Mouse (Mus musculus): ENCODE measurements around the gene Cpn2. TPM values are rescaled to one million over a fixed set of nuclear protein-coding genes. Genes with fewer than 3 reads are reported as not detected.
A peak's percentile ranks its signal among the peaks of the same experiment; 100 is the strongest.

Cpn2 gene
- not detected for polyA plus RNA-seq (2017; shearing (Covaris generic))

DNA sequence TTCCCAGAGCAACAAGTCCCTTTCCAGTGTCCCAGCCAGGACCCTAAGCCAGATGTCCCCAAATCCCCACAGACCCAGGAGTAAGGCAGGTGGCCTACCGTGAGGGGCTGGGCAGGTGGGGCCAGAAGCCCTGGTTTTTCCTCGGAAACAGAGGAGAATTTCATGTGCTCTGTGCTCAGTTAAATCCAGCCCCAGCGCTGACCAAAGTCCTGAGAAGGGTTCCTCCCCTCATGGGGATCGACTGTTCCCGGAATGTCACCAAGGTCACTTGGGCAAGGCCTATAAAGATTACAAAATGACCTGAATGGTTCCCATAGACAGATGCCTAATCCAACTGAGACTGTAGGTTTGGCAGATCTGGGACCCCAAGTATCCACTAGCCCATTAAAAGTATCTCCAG, at the start of gene Cpn2:
Cpn2 (minus strand) TSS at position 141 of the 400 bp plus-strand sequence.
- ATAC-seq: no peak

DNA sequence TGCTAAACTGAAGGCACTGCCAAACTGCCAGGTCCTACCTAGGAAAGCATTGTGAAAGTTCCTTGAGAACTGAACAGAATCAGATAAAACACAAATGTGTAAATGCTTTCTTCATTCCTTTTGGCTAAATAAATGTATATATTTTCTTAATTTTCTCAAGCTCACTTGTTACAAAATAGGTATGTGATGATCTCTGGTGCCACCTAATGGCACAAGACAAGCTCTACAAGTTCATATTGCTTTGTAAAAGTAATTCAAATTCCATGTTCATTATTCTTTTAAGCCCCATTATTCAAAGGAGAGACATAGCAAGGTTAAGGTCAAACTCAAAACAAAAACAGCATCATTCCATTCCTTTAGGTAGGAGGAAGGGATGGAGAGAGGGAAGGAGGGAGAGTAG, 46.9 kb upstream of the Cpn2 start:
- no peak for ATAC-seq

DNA sequence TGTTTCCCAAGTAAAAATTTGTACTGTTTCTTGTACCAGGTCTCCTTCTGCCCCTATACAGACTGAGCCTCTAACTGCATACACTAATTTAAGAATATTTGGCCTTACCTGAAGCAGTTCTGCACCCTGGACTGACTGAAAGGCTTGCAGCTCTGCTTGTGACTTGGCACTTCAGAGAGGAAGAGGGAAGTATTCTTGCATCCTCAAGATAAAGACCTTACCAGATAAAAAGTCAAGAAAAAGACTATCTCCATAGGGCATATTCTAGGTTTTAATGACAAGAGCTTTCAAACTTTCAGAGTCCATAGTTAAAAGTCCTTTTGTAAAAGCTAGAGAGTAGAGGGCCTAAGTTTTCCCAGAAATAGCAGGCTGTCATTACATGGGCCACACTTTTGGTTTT, 43.3 kb upstream of the Cpn2 start, which contains the start of gene Gp5:
Gp5 (minus strand) TSS at position 133 of the 400 bp plus-strand sequence.
- no peak for ATAC-seq

DNA sequence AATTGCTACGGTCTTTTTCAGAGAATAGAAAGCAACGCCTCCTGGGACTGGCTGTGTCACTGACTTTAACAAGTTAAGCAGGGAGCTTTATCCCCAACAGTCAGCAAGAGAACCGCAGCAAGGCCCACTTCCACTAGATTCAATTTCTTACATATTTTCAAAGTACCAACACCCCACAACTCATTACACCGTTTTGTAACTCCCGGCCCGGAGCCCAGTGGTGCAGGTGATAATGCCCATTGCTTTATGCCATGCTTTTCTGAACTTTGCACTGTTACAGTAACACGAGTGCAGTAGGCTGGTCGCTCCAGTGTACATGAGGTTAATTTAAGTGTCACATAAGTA, 42.8 kb upstream of the Cpn2 start:
- no peak for ATAC-seq

DNA sequence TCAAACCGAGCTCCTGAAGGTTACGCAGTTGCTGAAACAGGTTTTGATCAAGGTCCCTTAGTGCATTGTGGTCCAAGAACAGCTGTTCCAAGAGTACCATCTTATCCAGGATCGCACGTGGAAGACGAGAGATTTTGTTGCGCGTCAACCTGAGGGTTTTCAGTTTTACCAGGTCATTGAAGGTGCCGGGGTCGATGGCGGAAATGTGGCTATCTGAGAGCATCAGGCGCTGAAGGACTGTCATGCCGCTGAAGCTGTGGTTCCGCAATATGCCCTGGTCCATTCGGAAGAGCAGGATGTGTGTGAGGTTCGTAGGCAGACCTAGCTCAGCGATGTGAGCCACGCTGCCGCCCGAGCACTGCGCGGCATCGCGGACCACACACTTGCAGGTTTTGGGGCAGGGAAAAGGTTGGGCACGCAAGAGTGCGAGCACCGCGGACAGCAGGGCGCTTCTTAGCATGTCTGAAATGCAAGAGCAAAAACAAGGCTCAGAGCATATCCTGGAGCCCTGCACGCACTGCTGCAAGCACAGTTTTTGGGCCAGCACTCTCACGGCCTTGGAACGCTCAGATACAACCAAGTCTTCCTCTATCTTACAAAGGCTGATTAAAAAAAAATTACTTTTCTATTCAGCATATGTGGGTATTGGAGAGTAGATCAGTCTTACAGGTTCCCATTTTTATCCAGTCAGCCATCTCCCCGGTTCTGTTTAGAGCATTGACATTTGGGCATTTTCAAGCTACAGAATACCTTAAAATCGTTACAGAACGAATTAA, 42.3 kb upstream of the Cpn2 start:
- ATAC-seq: no peak

DNA sequence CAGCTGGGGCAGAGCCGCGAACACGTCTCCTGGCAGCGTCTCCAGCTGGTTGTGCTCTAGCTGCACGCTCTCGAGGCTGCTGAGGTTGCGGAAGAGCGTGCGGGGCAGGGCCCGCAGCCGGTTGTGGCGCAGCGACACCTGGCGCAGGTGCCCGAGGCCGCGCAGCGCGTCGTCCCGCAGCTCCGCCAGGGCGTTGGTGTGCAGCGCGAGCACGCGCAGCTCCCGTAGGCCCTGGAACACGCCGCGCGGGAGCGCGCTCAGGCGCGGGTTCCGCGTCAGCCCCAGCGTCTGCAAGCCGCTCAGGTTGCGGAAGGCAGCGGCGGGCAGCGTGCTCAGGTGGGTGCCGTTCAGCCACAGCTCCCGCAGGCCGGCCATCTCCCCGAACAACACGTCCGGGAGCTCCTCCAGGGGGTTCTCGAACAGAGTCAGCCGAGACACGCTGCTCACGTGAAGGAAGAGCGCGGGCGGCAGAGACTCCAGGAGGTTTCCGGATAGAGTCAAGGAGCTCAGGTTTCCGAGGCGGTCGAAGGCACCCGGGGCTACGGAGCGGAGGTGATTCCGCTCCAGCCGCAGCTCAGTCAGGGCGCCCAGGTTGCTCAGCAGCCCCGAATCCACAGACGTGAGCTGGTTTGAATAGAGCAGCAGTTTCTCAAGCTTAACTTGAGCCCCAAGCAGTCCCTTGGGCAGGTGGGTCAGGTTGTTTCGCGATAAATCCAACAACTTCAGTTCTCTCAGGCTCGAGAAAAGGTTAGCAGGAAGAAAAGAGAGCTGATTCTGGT, 41.5 kb upstream of the Cpn2 start:
- ATAC-seq: peak; percentile 64

DNA sequence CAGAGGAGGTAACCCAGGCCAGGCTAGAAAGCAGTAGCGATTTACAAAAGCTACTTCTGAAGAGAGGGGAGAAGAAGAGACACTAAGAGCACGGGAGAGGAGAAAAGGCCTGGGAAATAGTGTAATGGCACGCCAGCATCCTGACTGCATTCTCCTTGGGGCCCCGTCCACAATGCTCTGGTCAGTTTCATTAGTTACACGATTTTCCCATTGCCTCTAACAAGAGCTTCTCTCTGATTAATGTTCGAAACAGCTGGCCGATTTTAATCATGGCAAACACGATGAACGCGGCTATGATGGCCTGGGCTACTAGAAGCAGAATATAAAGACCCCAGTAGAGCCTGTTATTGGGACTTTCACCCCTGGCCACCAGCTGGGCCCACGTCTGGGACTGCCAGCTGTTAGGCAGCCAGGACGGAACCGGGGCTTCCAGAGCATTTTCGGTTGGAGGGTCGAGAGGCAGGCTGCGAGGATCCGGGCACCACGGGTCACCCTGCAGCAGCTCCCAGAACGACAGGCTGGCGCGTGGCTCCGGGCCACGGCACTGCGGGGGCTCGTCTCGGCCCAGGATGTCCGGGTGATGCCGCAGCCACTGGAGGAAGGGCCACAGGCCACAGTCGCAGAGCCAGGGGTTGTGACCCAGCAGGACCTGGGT, 40.8 kb upstream of the Cpn2 start:
- no peak for ATAC-seq

DNA sequence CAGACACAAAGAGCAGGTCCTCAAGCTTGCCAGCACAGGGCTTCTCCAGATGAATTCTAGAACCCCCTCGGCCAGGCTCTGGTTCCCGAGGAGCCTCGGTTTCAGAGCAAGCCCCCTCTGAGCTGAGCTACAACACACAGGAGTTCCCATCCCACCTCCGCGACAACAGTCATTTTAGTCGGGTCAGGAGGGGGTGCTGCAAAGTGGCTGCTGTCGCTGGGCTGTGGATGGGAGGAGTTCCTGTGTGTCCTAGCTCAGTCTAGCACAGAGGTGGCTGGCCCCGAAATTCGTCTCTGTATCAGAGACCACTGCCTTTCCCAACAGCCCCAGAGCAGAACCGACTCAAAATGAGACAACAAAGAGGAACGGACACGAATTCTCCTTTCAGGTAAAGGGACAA, 40.0 kb upstream of the Cpn2 start:
- no peak for ATAC-seq

DNA sequence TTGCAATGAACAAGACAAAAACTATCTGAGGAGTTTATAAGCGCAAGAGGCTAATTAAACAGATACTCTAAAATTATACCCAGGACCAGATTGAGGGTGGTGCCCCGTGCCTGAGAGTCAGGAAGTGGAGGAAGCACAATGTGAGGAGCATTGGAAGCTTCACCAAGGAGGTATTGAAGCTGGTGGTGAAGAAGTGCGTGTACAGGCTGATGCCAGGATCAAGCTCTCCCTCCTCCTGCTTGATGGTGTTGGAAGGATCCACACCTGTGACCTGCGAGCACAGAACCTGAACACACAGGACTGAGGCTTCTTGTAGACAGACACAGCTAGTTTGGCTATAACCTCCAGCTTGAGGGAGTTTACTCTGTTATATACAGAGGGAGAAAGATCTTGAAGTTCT, 38.8 kb upstream of the Cpn2 start:
- no peak for ATAC-seq

DNA sequence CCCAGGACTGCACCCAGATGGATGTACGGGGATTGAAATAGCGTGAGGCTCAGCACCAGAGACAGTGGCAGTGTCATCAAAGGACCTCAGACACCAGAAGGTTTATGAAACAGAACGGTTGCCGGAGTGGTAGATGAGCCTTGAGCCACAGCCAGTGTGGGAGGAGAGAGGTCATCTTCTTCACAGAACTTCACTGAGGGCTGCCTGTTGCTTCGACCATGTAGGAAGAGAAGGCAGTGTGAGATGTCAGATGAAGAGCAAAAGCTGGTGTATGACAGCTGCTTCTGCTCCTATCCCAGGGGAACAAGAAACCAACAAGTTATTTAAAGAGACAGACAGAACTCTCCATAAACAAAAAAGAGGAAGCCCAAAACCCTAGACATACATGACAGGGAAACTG, 36.9 kb upstream of the Cpn2 start:
- ATAC-seq: no peak

DNA sequence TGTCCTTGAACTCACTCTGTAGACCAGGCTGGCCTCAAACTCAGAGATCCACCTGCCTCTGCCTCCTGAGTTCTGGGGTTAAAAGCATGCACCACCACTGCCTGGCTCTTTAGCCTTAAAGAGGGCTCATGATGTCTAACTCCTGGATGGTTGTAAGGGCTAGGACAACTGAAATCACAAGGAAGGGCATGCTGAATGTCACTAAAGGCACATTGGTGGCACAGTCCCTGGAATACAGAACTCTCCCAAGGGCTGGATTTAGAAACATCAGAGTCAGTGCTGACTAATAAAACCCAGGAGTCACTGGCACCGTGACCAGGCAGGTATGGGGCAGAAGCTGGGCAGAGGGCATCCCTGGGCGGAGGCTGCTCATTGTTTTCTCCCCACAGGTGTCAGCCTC, 36.1 kb upstream of the Cpn2 start:
- no peak for ATAC-seq

DNA sequence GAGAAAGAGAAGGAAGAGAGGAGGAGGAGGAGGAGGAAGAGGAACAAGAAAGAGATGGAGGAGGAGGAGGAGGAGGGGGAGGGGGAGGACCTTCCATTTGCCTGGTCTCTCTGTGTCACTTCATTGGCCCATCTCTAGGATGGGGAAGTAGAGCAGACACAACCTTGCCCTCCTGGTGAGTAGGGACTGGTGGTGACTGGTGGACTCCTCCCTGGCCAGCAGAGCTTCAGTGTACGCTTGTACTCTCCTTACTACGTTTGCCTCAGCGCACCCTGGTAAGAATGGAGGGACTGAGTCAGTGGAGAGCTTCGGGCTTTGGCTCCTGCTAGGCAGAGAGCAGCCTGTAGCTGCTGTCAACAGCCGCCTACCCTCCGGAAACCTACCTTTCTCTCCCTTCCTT, 35.4 kb upstream of the Cpn2 start:
- no peak for ATAC-seq

DNA sequence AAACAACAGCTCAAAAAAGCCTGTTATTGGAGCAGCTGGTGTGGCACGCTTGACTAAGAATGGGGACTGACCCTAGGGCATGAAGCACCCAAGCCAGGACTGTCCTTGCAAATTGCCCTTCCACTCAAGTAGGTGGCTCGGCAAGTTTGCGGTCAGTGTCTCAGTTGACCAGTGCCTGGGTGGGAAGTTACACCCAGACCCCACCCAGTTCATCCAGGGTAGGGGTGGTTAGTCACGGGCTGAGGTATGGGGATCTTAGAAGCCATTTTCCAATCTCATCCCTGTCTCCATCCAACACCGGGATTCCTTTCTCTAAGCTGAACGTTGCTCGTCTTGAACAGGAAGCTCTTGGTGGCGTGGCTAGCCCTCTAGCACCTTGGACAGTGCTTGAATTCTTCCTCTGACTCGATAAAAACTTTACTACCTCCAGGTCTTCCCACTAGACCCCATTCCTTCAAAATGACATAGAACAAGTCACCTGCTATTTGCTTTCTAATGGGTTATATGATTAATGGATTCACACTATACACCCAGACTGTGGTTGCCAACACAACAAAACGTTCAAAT, 32.5 kb upstream of the Cpn2 start:
- ATAC-seq: no peak

DNA sequence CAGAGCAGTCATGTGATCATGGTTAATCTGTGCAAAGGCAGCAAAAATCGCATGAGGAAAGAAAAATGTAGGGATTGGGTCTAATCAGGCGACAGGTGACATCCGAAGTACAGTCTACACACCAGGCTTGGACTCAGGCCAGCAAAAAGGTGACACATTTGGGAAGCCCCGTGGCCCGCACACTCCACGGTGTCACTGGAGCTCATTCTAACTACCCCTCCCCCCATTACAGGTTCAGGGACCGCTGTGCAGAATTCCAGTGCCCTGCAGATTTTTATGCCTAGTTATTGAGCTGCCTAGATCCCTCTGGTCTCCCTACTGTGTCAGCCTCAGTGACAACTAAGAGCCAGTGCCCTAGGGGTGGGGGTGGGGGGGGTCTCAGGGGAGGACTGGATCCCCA, 30.2 kb upstream of the Cpn2 start:
- no peak for ATAC-seq

DNA sequence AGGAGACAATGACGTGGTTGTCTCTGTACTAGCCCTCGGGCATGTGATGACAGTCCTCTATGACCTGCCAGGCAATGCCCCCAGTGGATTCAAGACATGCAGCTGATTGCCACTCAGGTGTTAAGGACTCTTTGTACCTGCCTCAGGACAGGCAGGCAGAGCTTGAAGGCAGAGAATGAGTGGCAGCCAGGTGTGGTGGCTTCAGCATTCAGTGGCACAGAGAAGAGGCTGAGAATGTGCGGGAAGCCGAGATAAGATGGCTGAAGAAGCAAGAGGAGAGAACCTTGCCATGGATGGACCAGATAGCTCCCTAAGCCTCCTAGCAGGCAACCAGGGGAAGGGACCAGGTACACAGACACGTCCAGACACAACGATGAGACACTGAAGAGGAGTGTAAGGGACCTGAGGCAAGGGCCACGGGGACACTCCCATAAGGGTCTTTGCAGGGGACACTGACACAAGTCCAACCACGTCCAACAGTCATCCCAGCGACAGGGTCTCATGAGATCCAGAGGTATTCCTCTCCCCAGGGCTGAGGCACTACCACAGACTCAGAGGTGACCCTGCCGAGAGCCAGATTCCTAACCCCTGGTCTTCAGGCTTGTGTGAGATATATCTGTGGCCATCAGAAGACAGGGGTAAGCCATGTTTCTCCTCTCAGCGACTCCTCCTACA, 29.4 kb upstream of the Cpn2 start:
- ATAC-seq: no peak

DNA sequence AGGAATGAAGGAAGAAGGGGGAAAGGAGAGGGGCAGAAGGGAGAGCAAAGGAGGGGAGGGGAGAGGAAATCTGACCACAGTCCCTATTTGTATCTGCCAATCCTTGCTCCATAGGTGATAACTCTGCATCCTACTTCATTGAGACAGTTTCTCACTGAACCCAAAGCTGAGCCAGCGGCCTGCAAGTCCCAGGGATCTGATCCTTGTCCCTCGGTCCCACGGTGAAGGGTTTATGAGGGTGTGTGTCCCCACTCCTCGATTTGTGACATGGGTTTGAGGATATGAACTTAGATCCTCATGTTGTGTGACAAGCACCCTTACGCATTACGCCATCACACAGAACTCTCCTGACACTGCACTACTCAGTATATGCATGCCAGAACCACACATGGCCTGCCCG, 27.8 kb upstream of the Cpn2 start:
- ATAC-seq: no peak

DNA sequence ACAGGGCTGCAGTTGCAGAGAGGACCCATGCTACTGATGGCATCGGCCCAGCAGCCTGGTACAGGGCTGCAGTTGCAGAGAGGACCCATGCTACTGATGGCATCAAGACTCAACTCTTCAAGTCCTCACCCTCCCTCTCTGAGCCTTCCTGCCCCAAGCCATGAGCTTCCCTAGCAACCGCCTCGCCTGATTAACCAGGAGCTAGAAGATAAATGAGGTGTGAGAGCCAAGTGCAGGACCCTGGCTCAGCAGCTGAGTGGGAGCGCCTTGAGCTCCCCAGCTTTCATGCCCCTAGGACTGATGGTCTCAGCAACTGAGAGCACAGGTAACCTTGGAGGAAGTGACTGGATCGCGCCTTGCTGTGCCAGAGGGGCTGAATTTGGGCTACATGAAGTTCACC, 23.1 kb upstream of the Cpn2 start:
- no peak for ATAC-seq

DNA sequence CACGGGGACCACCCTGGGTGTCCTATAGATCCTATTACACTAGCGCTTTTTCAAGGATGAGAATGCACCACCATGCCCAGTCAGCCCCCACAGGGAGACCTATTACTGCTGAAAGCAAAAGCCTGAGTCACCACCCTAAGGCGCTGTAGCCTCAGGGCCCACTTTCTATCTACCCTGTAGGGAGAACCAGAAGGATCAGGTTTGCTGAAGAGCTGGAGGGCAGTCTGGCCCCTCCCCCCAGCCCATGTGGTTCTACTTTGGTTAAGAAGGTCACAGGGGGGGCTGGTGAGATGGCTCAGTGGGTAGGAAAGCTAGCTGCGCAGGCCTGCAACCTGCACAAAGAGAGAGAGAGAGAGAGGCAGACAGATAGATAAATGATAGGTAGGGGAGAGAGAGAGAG, 18.4 kb upstream of the Cpn2 start:
- ATAC-seq: no peak

DNA sequence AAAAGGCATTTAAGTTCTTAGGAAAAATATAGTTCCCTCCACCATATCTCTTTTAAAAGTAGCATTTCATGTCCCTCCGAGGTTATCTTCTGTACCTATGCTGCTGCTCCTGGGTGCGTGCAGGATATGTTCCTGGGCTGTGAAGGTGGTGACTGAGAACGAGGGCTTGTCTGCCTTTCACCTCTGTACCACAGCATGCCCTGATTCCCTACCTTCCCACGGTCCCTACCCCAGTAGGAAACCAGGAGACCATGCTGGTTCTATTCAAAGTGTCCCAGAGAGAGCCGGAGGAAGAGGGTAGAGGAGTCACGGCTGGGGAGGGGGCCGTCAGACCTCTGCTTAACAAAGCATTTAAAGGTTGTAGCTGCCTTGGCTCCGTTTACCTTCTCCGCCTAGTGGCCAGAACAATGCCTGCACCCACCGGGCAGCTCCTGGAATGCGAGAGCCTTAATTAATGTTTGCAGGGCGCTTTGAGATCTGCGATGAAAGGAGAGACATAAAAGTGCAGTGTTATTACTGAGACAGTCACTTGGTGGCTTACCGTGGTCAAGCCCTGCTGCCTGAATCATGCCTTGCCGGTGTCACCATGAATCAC, 16.5 kb upstream of the Cpn2 start:
- peak; percentile 61 for ATAC-seq

DNA sequence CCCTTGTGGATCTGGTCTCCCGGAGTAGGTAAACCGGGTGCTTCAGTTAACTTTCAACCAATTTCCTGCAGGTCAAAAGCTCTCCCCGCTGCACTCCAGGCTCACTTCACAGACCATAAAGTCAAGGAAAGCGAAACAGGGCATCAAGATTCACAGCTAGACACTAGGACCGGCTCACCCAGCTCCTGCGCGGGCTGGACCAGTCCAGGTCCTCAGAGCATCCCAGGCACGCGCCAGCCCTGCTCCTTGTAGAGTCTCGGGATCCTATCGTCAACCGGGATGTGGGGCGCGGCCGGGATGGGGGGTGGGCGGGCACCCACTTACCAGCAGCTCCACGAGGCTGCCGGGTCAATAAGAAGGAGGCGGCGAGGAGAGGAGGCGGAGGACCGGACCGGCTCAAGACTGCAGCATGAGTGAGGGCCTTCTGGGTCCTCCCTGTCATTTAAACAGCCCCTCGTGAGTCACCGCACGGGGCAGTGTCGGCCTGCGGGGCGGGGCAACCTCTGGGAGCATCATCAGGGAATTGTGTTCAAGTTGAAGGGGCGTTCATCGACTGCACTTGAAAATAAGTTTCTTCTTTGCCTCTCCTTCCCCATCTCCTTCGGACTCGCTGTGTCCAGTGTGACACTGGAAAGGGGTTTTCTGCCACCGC, 15.7 kb upstream of the Cpn2 start, which contains the start of gene Lrrc15:
Lrrc15 (minus strand) TSS at position 413 of the 652 bp plus-strand sequence.
- ATAC-seq: no peak

DNA sequence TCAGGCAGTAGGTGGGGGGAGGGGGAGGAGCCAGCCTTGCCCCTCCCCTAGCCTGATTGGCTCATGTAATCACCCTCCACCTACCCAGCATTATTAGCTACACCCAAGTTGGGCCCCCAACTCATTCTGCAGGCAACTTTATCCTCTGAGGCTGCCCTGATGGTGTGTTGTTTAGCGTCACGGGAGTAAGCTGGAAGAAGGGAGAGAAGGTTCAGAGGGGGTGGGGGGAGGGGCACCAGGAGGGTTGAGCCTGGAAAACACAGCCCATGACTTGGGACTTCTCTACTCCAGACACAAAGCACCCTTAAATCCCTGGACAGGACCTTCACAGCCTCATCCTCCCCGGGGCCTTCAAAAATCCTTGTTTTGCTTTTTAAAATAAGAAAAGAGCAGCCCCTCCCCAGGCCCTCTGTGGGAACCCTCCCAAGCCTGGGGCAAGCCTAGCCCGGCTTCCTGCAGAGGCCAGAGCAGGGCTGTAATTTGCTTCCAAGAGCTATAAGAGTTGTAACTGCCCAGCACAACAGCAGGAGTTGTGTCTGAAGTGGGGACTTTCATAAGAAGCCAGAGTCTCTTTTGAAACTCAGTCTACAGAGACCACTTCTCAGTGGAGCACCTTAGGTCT, 13.5 kb upstream of the Cpn2 start:
- no peak for ATAC-seq

All from activated CD4-positive, CD25-positive, alpha-beta regulatory T cell, adult 4 months (primary cell).